Mouse (Mus musculus) thymus, adult 2 months (tissue): ENCODE results near the gene Kcnk2. TPM values are rescaled to one million over a fixed set of nuclear protein-coding genes. Genes with fewer than 3 reads are reported as not detected.

Source experiments
- DNase-seq: peaks from one replicate; pipeline ENCODE4 v3.0.0; 2021
- H3K27ac ChIP-seq: fragments of 200-500 bp; 2 replicates; pipeline ENCODE4 v1.5.1; 2012; ENCODE audit warnings: low read length, control low read depth; ENCODE audit not compliant: control insufficient read depth, insufficient read depth
- H3K27me3 ChIP-seq: fragments of 200-500 bp; 2 replicates; pipeline ENCODE4 v1.6.1; 2012; ENCODE audit warnings: mild to moderate bottlenecking, low read length, moderate library complexity, mixed read lengths; ENCODE audit not compliant: control insufficient read depth, insufficient read depth
- H3K36me3 ChIP-seq: fragments of 200-500 bp; 2 replicates; pipeline ENCODE4 v1.6.1; 2012; ENCODE audit warnings: mild to moderate bottlenecking, low read length, moderate library complexity; ENCODE audit not compliant: control insufficient read depth, insufficient read depth
- H3K4me1 ChIP-seq: fragments of 200-500 bp; replicated peaks from 2 replicates; pipeline ENCODE4 v1.6.1; 2012; ENCODE audit warnings: low read length; ENCODE audit not compliant: control insufficient read depth, insufficient read depth
- H3K4me3 ChIP-seq: fragments of 200-500 bp; 2 replicates; pipeline ENCODE4 v1.5.1; 2012; ENCODE audit warnings: mild to moderate bottlenecking, low read length, control low read depth, moderate library complexity; ENCODE audit not compliant: control insufficient read depth, insufficient read depth
- CTCF ChIP-seq: fragments of 200-500 bp; IDR thresholded peaks from 2 replicates; pipeline ENCODE4 v1.5.1; 2012; ENCODE audit warnings: mild to moderate bottlenecking, control low read depth, low read length, moderate library complexity, borderline replicate concordance; ENCODE audit not compliant: control insufficient read depth, poor library complexity, insufficient read depth; ENCODE audit errors: extremely low read depth
- POLR2A ChIP-seq: fragments of 200-500 bp; IDR thresholded peaks from 2 replicates; pipeline ENCODE4 v1.6.1; 2012; ENCODE audit warnings: mild to moderate bottlenecking, low read length, control low read depth, moderate library complexity; ENCODE audit not compliant: control insufficient read depth, poor library complexity, insufficient read depth; ENCODE audit errors: extremely low read depth
- WGBS: fragments of 180-500 bp; shearing (Covaris S2); methylation state at CpG from one replicate; pipeline ENCODE4 v1.1.7; 2018; 5-methylcytosine and 5-hydroxymethylcytosine counted together
- polyA plus RNA-seq: library from polyadenylated mRNA; depleted of rRNA; stranded (reverse); fragments of >200 nt; gene quantifications from 2 replicates; pipeline ENCODE4 v1.2.3, GENCODE M21; 2012

Kcnk2 gene
- polyA plus RNA-seq, 1 experiment = 4.4 TPM

DNA sequence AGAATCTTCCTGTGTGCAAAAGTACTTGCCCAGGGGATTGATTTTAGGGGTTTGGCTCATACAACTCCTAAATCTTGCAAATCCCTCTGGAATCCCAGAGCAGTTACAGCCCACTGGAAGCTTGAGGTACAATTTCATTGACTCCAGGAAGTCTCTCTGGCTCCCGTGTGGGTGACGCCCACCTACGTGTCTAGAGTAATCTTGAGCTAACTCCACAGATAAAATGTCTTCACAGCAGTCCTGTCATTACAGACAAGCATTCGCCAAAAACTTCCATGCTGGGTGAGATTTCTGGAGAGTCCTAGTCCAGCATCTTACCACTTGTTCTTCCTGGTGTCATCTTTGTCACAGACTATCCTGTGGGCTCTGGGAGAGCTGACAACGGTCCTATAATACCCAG is 56.9 kb downstream of the Kcnk2 start:
- no peak overlapping the region for H3K27ac ChIP-seq
- no peaks in the 10 kb centered on the region for H3K36me3 ChIP-seq
- TF ChIP-seq CTCF (no peak), POLR2A (no peak)
- no peak overlapping the region for H3K4me3 ChIP-seq
- WGBS = 77% methylated on average over 5 of the region's 5 CpGs
- no peak for DNase-seq
- no peaks in the 10 kb centered on the region for H3K27me3 ChIP-seq
- no peaks in the 10 kb centered on the region for H3K4me1 ChIP-seq

DNA sequence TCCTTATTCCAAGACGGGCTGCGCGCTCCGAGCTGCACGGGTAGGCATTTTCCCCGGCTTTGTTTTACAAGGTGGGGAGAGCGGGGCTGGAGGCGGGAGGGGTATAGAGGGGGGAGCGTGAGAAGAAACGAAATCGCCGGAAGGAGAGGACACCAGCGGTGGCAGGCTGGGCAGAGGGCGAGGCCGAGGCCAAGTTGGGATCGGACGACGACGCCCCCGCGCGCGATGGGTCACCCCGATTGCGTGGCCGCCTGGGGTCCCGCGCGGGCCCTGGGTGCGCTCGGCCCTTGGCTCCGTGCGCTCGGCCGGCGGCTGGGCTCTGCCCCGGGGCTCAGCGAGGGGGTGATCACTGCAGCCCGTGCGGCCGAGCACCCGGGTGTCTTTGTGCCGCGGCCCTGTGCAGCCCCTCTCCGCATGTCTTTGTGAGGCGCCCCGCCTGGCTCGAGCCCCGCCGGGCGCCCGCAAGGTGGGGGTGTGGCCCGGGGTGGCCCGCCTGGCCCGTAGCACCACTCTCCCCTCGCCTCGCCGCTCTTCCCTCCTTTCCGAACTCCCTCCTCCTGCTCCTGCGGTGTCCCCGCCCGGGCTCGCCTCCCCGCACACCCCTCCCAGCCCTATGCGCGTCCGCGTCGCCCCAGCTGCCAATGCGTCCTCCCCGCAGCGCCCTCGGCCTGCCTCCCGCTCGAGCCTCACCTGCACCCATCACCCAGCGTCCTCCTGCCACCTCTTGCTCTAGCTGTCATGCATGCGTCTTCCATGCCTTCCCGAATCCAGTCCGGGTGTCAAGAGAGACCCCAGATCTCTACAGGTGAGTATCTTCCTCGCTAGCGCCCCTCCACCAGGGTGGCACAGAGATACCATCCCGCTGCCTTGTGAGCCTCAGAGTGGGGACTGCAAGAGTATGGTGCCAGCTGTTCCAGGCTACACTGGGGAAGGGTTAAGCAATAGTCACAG is 58.5 kb downstream of the Kcnk2 start:
- Histone ChIP-seq H3K4me1 (no peaks in the 10 kb centered on the region), H3K4me3 (peak overlapping the region; percentile 12; the same call in 1 of the 2 replicates), H3K27ac (no peak overlapping the region), H3K27me3 (no peaks in the 10 kb centered on the region), H3K36me3 (no peaks in the 10 kb centered on the region)
- WGBS = 6% methylated on average over 82 of the region's 82 CpGs
- no peak for DNase-seq
- TF ChIP-seq CTCF = no peak
- TF ChIP-seq POLR2A = no peak

DNA sequence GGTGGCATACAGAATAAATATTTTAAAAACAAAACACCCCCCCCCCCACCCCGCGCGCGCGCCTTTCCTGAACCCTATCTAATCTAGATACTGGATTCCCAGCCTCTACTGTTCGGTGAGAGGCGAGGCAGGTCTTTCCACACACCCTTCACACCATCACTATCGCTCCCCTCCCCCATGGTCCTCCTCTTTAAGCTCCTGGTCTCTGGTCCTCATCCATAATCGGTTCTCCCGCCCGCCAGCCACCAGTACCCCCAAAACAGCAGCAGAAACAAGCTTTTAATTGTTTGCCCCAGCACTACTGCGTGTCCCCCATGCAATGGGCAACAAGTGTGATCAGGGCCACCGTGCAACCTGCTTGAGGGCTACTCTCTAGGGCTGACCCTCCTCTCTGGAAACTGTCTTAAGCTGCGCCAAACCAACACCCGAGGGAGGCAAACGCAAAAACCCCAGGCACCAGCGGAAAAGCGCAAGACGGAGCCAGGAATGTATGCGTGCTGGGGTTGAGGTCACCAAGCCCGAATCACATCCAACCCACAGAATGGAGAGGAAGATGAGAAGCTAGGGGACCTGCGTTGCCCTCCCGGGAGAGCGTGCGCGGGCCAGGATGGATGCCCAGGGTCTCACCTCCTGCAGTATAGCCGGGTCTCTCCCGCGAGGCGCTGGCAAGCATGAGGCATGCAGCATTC is 59.5 kb downstream of the Kcnk2 start:
- H3K4me3 ChIP-seq = no peak overlapping the region
- no peak overlapping the region for H3K27ac ChIP-seq
- 12% methylated on average over 30 of the region's 30 CpGs for WGBS
- H3K27me3 ChIP-seq = no peaks in the 10 kb centered on the region
- no peaks in the 10 kb centered on the region for H3K36me3 ChIP-seq
- H3K4me1 ChIP-seq = no peaks in the 10 kb centered on the region
- no peak for TF ChIP-seq POLR2A
- TF ChIP-seq CTCF = no peak
- no peak for DNase-seq

- no peak for TF ChIP-seq CTCF
- TF ChIP-seq POLR2A = no peak
- H3K27ac ChIP-seq = no peak overlapping the region
- DNase-seq = no peak
- no peaks in the 10 kb centered on the region for H3K36me3 ChIP-seq
- H3K27me3 ChIP-seq = no peaks in the 10 kb centered on the region
- WGBS = 31% methylated on average over 4 of the region's 4 CpGs
- H3K4me1 ChIP-seq = no peaks in the 10 kb centered on the region
- H3K4me3 ChIP-seq = no peak overlapping the region
Measured at GRCm38 (mm10) chr1:189341381-189341917, 60.6 kb downstream of the Kcnk2 start.

DNA sequence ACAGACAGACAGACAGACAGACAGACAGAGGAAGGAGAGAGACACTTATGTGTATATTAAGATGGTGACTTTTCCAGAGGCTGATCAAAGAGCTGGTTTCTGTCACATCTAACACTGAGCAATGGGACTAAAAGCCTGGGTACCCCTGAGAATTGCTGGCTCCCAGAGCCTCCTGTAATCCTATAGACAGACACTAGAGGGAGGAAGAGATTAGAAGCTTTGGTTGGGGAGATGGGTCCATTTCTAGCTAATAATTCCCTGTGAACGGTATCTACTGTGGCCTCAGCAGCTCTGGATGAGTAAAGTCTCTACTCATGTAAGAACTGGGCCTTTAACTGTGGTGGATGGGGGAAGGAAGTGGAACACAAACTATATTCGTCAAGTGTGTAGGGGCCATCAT is 86.2 kb downstream of the Kcnk2 start:
- Histone ChIP-seq H3K4me3 (no peak overlapping the region), H3K27me3 (no peaks in the 10 kb centered on the region), H3K36me3 (no peaks in the 10 kb centered on the region), H3K4me1 (no peaks in the 10 kb centered on the region), H3K27ac (no peak overlapping the region)
- DNase-seq = no peak
- WGBS = 29% methylated on average over 2 of the region's 2 CpGs
- TF ChIP-seq POLR2A = no peak
- TF ChIP-seq CTCF = no peak

DNA sequence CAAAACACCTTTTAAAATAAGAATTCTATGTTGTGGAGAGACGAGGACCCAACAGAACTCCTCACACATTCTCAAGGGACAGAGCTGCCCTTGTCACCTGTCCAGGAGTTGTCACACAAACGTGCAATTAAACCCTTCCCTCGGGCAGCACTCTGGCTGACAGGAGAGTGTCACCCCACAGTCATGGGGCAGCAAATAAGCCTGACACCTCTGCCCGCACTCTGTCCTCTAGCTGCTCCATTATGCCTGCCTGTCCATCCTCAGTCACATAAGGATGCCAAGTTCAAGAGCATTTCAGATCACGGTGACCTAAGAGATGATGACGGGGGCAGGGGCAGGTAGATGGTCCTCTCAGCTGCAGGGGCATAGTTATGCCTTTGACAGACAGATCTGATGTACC is 87.6 kb downstream of the Kcnk2 start:
- Histone ChIP-seq H3K36me3 (no peaks in the 10 kb centered on the region), H3K27ac (no peak overlapping the region), H3K4me3 (no peak overlapping the region), H3K27me3 (no peaks in the 10 kb centered on the region), H3K4me1 (no peaks in the 10 kb centered on the region)
- DNase-seq = no peak
- no peak for TF ChIP-seq POLR2A
- no peak for TF ChIP-seq CTCF
- 83% methylated on average over 6 of the region's 6 CpGs for WGBS
